Comparison of ENCODE assay signal across 8 mouse cellular contexts in genomic region chr1:135583678-135584515, GRCm38 (mm10). TPM values are rescaled to one million over a fixed set of nuclear protein-coding genes. Genes with fewer than 3 reads are reported as not detected.
DNase-seq lines count a peak whose midpoint lies in the region; ATAC-seq and TF ChIP-seq lines count a peak whose summit lies in the region.

No protein-coding gene starts in this region.

- H3K27ac ChIP-seq in embryonic fibroblast, embryonic 13.5 days (ENCODE audit: insufficient read depth, low read length), result no peak overlapping the region
- H3K27ac ChIP-seq in hindbrain, embryonic 10.5 days, result peak overlapping the region; percentile 88
- no peak overlapping the region for H3K27ac ChIP-seq in liver, embryonic 15.5 days (replicated peaks)
- H3K27ac ChIP-seq in stomach, embryonic 16.5 days (ENCODE audit: low read length), result peak overlapping the region; percentile 47

- peak overlapping the region; percentile 60 for H3K4me2 ChIP-seq in liver, embryonic 15.5 days
- peak overlapping the region; percentile 73 for H3K4me2 ChIP-seq in stomach, embryonic 16.5 days (ENCODE audit: low read depth, low read length)

- peaks cover 26% of the 10 kb centered on the region; the same call in 1 of the 2 replicates for H3K27me3 ChIP-seq in hindbrain, embryonic 10.5 days (ENCODE audit: insufficient read depth, poor library complexity, severe bottlenecking)
- peaks cover 52% of the 10 kb centered on the region for H3K27me3 ChIP-seq in liver, embryonic 15.5 days
- H3K27me3 ChIP-seq in stomach, embryonic 16.5 days (ENCODE audit: control insufficient read depth, insufficient read depth, low read length), result 0 out of 2 replicates have a peak, but pooled peaks cover 7% of the 10 kb centered on the region

- TF ChIP-seq CTCF in embryonic fibroblast, embryonic 13.5 days (IDR thresholded peaks at IDR 0.05; ENCODE audit: borderline replicate concordance, insufficient read depth, low read length), result no peak

- H3K9ac ChIP-seq in liver, embryonic 15.5 days, result no peak overlapping the region
- H3K9ac ChIP-seq in stomach, embryonic 16.5 days (ENCODE audit: low read length), result peak overlapping the region; percentile 71

- peak; percentile 44 for DNase-seq in gastrocnemius, postnatal 14 days
- no peak for DNase-seq in gastrocnemius, postnatal 36 days
- DNase-seq in hindbrain, embryonic 10.5 days (ENCODE audit: low spot score), result no peak
- DNase-seq in thymus, postnatal 0 days (ENCODE audit: low spot score), result no peak
- DNase-seq in thymus, postnatal 4 days, result no peak

- no peak for TF ChIP-seq POLR2A in embryonic fibroblast, embryonic 13.5 days (IDR thresholded peaks at IDR 0.05; ENCODE audit: low read depth, low read length)

- H3K36me3 ChIP-seq in hindbrain, embryonic 10.5 days, result 0 out of 2 replicates have a peak, but pooled peaks cover 3% of the 10 kb centered on the region
- no peaks in the 10 kb centered on the region for H3K36me3 ChIP-seq in liver, embryonic 15.5 days (replicated peaks)
- H3K36me3 ChIP-seq in stomach, embryonic 16.5 days (ENCODE audit: control insufficient read depth, insufficient read depth, low read length), result no peaks in the 10 kb centered on the region

- ATAC-seq in liver, embryonic 15.5 days (ENCODE audit: insufficient read depth), result no peak
- ATAC-seq in stomach, embryonic 16.5 days (ENCODE audit: insufficient read depth, low FRiP score), result 0 out of 2 replicates have a peak, but pooled peaks have one; percentile 14

- H3K4me1 ChIP-seq in embryonic fibroblast, embryonic 13.5 days (ENCODE audit: control insufficient read depth, insufficient read depth, low read length), result no peaks in the 10 kb centered on the region
- H3K4me1 ChIP-seq in hindbrain, embryonic 10.5 days (replicated peaks), result peaks cover 85% of the 10 kb centered on the region
- H3K4me1 ChIP-seq in liver, embryonic 15.5 days (replicated peaks), result peaks cover 7% of the 10 kb centered on the region; the same call in 1 of the 2 replicates
- H3K4me1 ChIP-seq in stomach, embryonic 16.5 days (ENCODE audit: control insufficient read depth, insufficient read depth, low read length), result peaks cover 37% of the 10 kb centered on the region

- H3K4me3 ChIP-seq in embryonic fibroblast, embryonic 13.5 days (ENCODE audit: insufficient read depth, low read length), result peak overlapping the region; percentile 31
- peak overlapping the region; percentile 77 for H3K4me3 ChIP-seq in hindbrain, embryonic 10.5 days
- peak overlapping the region; percentile 41; the same call in 1 of the 2 replicates for H3K4me3 ChIP-seq in liver, embryonic 15.5 days (replicated peaks)
- H3K4me3 ChIP-seq in stomach, embryonic 16.5 days (replicated peaks; ENCODE audit: low read length), result peak overlapping the region; percentile 56

- intact Hi-C loops in gastrocnemius, postnatal 14 days (cut with DNase I; ENCODE audit: low total_unique reads), result no loop called here
- intact Hi-C loops in gastrocnemius, postnatal 36 days (cut with DNase I), result no loop called here

- 3% methylated on average over 21 of the region's 21 CpGs for WGBS in hindbrain, embryonic 10.5 days
- 44% methylated on average over 21 of the region's 21 CpGs for WGBS in liver, embryonic 15.5 days (ENCODE audit: insufficient replicate concordance)
- WGBS in stomach, embryonic 16.5 days, result 9% methylated on average over 21 of the region's 21 CpGs

- no peaks in the 10 kb centered on the region for H3K9me3 ChIP-seq in hindbrain, embryonic 10.5 days
- no peaks in the 10 kb centered on the region for H3K9me3 ChIP-seq in liver, embryonic 15.5 days (replicated peaks)
- no peaks in the 10 kb centered on the region for H3K9me3 ChIP-seq in stomach, embryonic 16.5 days (replicated peaks; ENCODE audit: control insufficient read depth, low read length)

RNA-seq across cellular contexts. Expression of gene Nav1, which starts 23.2 kb away (rescaled TPM):
- total RNA-seq in gastrocnemius, postnatal 14 days (2021), result 10 to 100 TPM; 13.6 to 15.6 TPM
- total RNA-seq in gastrocnemius, postnatal 36 days (2021), result 1 to 10 TPM; 8.7 to 9.7 TPM
- 22.5 and 22.6 TPM in 2 replicates for polyA plus RNA-seq in embryonic fibroblast, embryonic 13.5 days (2011; ENCODE audit: insufficient read length, low read depth, missing spikeins)
- polyA plus RNA-seq in hindbrain, embryonic 10.5 days (2016; fragmentation: Nextera tagmentation; extraction: Ambion mirVana), result 16.1 and 19.3 TPM in 2 replicates
- polyA plus RNA-seq in liver, embryonic 15.5 days (2015; fragmentation: Nextera tagmentation; extraction: Ambion mirVana), result 1.0 and 1.2 TPM in 2 replicates
- polyA plus RNA-seq in stomach, embryonic 16.5 days (2015; fragmentation: Nextera tagmentation; extraction: Ambion mirVana), result 11.2 and 12.9 TPM in 2 replicates
- polyA plus RNA-seq in thymus, postnatal 0 days (2015; fragmentation: Nextera tagmentation; extraction: Ambion mirVana), result 3.3 and 3.5 TPM in 2 replicates

Comparison
In these comparisons a context has a peak if more than half of its experiments do, and no peak if none do; other contexts are left out.
1. H3K27ac ChIP-seq: peak in hindbrain, embryonic 10.5 days (single experiment) and stomach, embryonic 16.5 days (single experiment); none in embryonic fibroblast, embryonic 13.5 days (single experiment) and liver, embryonic 15.5 days (single experiment).
2. Peak in every context shown above with its lines, with median percentiles within 50 percentile points of each other: H3K4me3 ChIP-seq.